Mouse (Mus musculus) forebrain, embryonic 12.5 days (tissue): ENCODE measurements around the gene Clec10a. TPM values are rescaled to one million over a fixed set of nuclear protein-coding genes. Genes with fewer than 3 reads are reported as not detected.

ENCODE experiments used
- ATAC-seq: fragments of 200-750 bp; cut with Nextera tagmentation; 2 replicates; pipeline ENCODE4 v1.8.0; 2017; ENCODE audit warnings: moderate TSS enrichment; ENCODE audit not compliant: low FRiP score
- H3K27ac ChIP-seq: fragments of 300-500 bp; sonication (generic); 2 replicates; pipeline ENCODE4 v1.5.1; 2016; ENCODE audit warnings: mild to moderate bottlenecking
- H3K27me3 ChIP-seq: fragments of 300-500 bp; sonication (generic); 2 replicates; pipeline ENCODE4 v1.6.1; 2016; ENCODE audit warnings: mild to moderate bottlenecking
- H3K36me3 ChIP-seq: fragments of 300-500 bp; sonication (generic); replicated peaks from 2 replicates; pipeline ENCODE4 v1.6.1; 2016; ENCODE audit warnings: mild to moderate bottlenecking
- H3K4me1 ChIP-seq: fragments of 300-500 bp; sonication (generic); 2 replicates; pipeline ENCODE4 v1.6.1; 2016
- H3K4me2 ChIP-seq: fragments of 300-500 bp; sonication (generic); 2 replicates; pipeline ENCODE4 v1.6.1; 2016; ENCODE audit warnings: mild to moderate bottlenecking, moderate library complexity
- H3K4me3 ChIP-seq: fragments of 300-500 bp; sonication (generic); replicated peaks from 2 replicates; pipeline ENCODE4 v1.5.1; 2016; ENCODE audit warnings: mild to moderate bottlenecking
- H3K9ac ChIP-seq: fragments of 300-500 bp; sonication (generic); 2 replicates; pipeline ENCODE4 v1.6.1; 2016; ENCODE audit warnings: mild to moderate bottlenecking
- H3K9me3 ChIP-seq: fragments of 300-500 bp; sonication (generic); 2 replicates; pipeline ENCODE4 v1.6.1; 2016
- WGBS: fragments of 180-500 bp; shearing (Covaris S2); methylation state at CpG from one replicate; pipeline ENCODE4 v1.1.7; 2016; 5-methylcytosine and 5-hydroxymethylcytosine counted together
- polyA plus RNA-seq: library from polyadenylated mRNA; unstranded; fragments of >200 nt; fragmentation: Nextera tagmentation; extraction: Ambion mirVana; gene quantifications from 2 replicates; pipeline ENCODE4 v1.2.1, GENCODE M21; 2016

Gene Clec10a
- polyA plus RNA-seq, 1 experiment from 2014 or later: 0.33 TPM

- WGBS: 83% methylated on average over 6 of the region's 6 CpGs
- ATAC-seq: no peak
- Histone ChIP-seq H3K4me3 (no peak overlapping the region), H3K27ac (no peak overlapping the region), H3K4me2 (no peak overlapping the region), H3K36me3 (no peaks in the 10 kb centered on the region), H3K4me1 (no peaks in the 10 kb centered on the region), H3K9me3 (no peaks in the 10 kb centered on the region), H3K9ac (no peak overlapping the region), H3K27me3 (no peaks in the 10 kb centered on the region)
These were observed 35.2 kb downstream of the Clec10a start for GRCm38 (mm10) chr11:70191188-70191587.

- Histone ChIP-seq H3K4me3 (no peak overlapping the region), H3K27me3 (no peaks in the 10 kb centered on the region), H3K9ac (no peak overlapping the region), H3K4me2 (no peak overlapping the region), H3K9me3 (no peaks in the 10 kb centered on the region), H3K4me1 (no peaks in the 10 kb centered on the region), H3K36me3 (no peaks in the 10 kb centered on the region), H3K27ac (no peak overlapping the region)
- no peak for ATAC-seq
- 86% methylated on average over 4 of the region's 4 CpGs for WGBS
These were observed 36.2 kb downstream of the Clec10a start for GRCm38 (mm10) chr11:70192157-70192556.

GRCm38 (mm10) chr11:70193354-70194285 lies 37.6 kb downstream of the Clec10a start:
- no peak overlapping the region for H3K9ac ChIP-seq
- 69% methylated on average over 11 of the region's 11 CpGs for WGBS
- H3K4me3 ChIP-seq: no peak overlapping the region
- H3K36me3 ChIP-seq: no peaks in the 10 kb centered on the region
- H3K27me3 ChIP-seq: no peaks in the 10 kb centered on the region
- H3K27ac ChIP-seq: no peak overlapping the region
- no peaks in the 10 kb centered on the region for H3K4me1 ChIP-seq
- H3K4me2 ChIP-seq: no peak overlapping the region
- ATAC-seq: no peak
- no peaks in the 10 kb centered on the region for H3K9me3 ChIP-seq

- Histone ChIP-seq H3K4me3 (no peak overlapping the region), H3K4me1 (no peaks in the 10 kb centered on the region), H3K9ac (no peak overlapping the region), H3K36me3 (no peaks in the 10 kb centered on the region), H3K9me3 (no peaks in the 10 kb centered on the region), H3K27ac (no peak overlapping the region), H3K4me2 (no peak overlapping the region), H3K27me3 (no peaks in the 10 kb centered on the region)
- 90% methylated on average over 3 of the region's 3 CpGs for WGBS
- ATAC-seq: no peak
These were observed 42.3 kb downstream of the Clec10a start for GRCm38 (mm10) chr11:70198332-70198731.

- H3K9me3 ChIP-seq: no peaks in the 10 kb centered on the region
- no peaks in the 10 kb centered on the region for H3K27me3 ChIP-seq
- no peaks in the 10 kb centered on the region for H3K4me1 ChIP-seq
- H3K9ac ChIP-seq: no peak overlapping the region
- H3K4me2 ChIP-seq: no peak overlapping the region
- no peak for ATAC-seq
- no peaks in the 10 kb centered on the region for H3K36me3 ChIP-seq
- no peak overlapping the region for H3K4me3 ChIP-seq
- WGBS: 80% methylated on average over 8 of the region's 8 CpGs
- H3K27ac ChIP-seq: no peak overlapping the region
These were observed 43.1 kb downstream of the Clec10a start for GRCm38 (mm10) chr11:70199107-70199506.

- Histone ChIP-seq H3K9me3 (no peaks in the 10 kb centered on the region), H3K27me3 (no peaks in the 10 kb centered on the region), H3K36me3 (no peaks in the 10 kb centered on the region), H3K4me3 (no peak overlapping the region), H3K4me1 (no peaks in the 10 kb centered on the region), H3K9ac (no peak overlapping the region), H3K27ac (no peak overlapping the region), H3K4me2 (no peak overlapping the region)
- WGBS: 93% methylated on average over 5 of the region's 5 CpGs
- no peak for ATAC-seq
These were observed 44.1 kb downstream of the Clec10a start for GRCm38 (mm10) chr11:70200036-70200608.

- WGBS: 41% methylated on average over 5 of the region's 5 CpGs
- Histone ChIP-seq H3K27me3 (no peaks in the 10 kb centered on the region), H3K9me3 (no peaks in the 10 kb centered on the region), H3K9ac (no peak overlapping the region), H3K36me3 (no peaks in the 10 kb centered on the region), H3K4me3 (no peak overlapping the region), H3K4me2 (no peak overlapping the region), H3K4me1 (no peaks in the 10 kb centered on the region), H3K27ac (no peak overlapping the region)
- ATAC-seq: no peak
These were observed 45.7 kb downstream of the Clec10a start for GRCm38 (mm10) chr11:70201691-70202090.

GRCm38 (mm10) chr11:70206801-70207200 lies 50.8 kb downstream of the Clec10a start:
- H3K36me3 ChIP-seq: no peaks in the 10 kb centered on the region
- H3K9ac ChIP-seq: no peak overlapping the region
- no peaks in the 10 kb centered on the region for H3K9me3 ChIP-seq
- no peak overlapping the region for H3K4me3 ChIP-seq
- no peak overlapping the region for H3K4me2 ChIP-seq
- 87% methylated on average over 2 of the region's 2 CpGs for WGBS
- H3K4me1 ChIP-seq: no peaks in the 10 kb centered on the region
- H3K27ac ChIP-seq: no peak overlapping the region
- no peak for ATAC-seq
- H3K27me3 ChIP-seq: no peaks in the 10 kb centered on the region

- Histone ChIP-seq H3K27ac (no peak overlapping the region), H3K36me3 (no peaks in the 10 kb centered on the region), H3K4me2 (no peak overlapping the region), H3K9me3 (no peaks in the 10 kb centered on the region), H3K9ac (no peak overlapping the region), H3K4me3 (no peak overlapping the region), H3K27me3 (peaks cover 4% of the 10 kb centered on the region), H3K4me1 (no peaks in the 10 kb centered on the region)
- no peak for ATAC-seq
- WGBS: 87% methylated on average over 7 of the region's 7 CpGs
These were observed 51.3 kb downstream of the Clec10a start for GRCm38 (mm10) chr11:70207283-70207682.

GRCm38 (mm10) chr11:70208778-70209388 lies 52.9 kb downstream of the Clec10a start:
- Histone ChIP-seq H3K4me1 (peaks cover 4% of the 10 kb centered on the region), H3K4me3 (no peak overlapping the region), H3K36me3 (no peaks in the 10 kb centered on the region), H3K27me3 (peaks cover 19% of the 10 kb centered on the region), H3K9ac (no peak overlapping the region), H3K27ac (no peak overlapping the region), H3K9me3 (no peaks in the 10 kb centered on the region), H3K4me2 (no peak overlapping the region)
- WGBS: 82% methylated on average over 5 of the region's 5 CpGs
- no peak for ATAC-seq

GRCm38 (mm10) chr11:70210681-70211080 lies 54.7 kb downstream of the Clec10a start:
- H3K27me3 ChIP-seq: peaks cover 37% of the 10 kb centered on the region
- no peak overlapping the region for H3K27ac ChIP-seq
- WGBS: 94% methylated on average over 2 of the region's 2 CpGs
- no peak overlapping the region for H3K4me2 ChIP-seq
- no peak overlapping the region for H3K9ac ChIP-seq
- H3K4me3 ChIP-seq: no peak overlapping the region
- H3K36me3 ChIP-seq: no peaks in the 10 kb centered on the region
- no peak for ATAC-seq
- peaks cover 16% of the 10 kb centered on the region for H3K4me1 ChIP-seq
- H3K9me3 ChIP-seq: no peaks in the 10 kb centered on the region

GRCm38 (mm10) chr11:70211972-70212371 lies 56.0 kb downstream of the Clec10a start:
- Histone ChIP-seq H3K27ac (no peak overlapping the region), H3K9ac (no peak overlapping the region), H3K4me2 (no peak overlapping the region), H3K27me3 (peaks cover 50% of the 10 kb centered on the region), H3K36me3 (0 out of 2 replicates have a peak, but pooled peaks cover 4% of the 10 kb centered on the region), H3K4me1 (peaks cover 16% of the 10 kb centered on the region), H3K4me3 (no peak overlapping the region), H3K9me3 (no peaks in the 10 kb centered on the region)
- 78% methylated on average over 6 of the region's 6 CpGs for WGBS
- ATAC-seq: no peak
